Mouse (Mus musculus) liver, embryonic 14.5 days (tissue): ENCODE measurements at regions not wholly inside any gene's neighbourhood (a gene's known extent, or its start where the extent isn't known, plus 50 kb on each side); places are given as distances from the start of the nearest gene placed in this dataset.

ENCODE experiments used
- ATAC-seq: fragments of 200-750 bp; cut with Nextera tagmentation; 2 replicates; pipeline ENCODE4 v1.8.0; 2017; ENCODE audit warnings: moderate number of reproducible peaks, mild to moderate bottlenecking, moderate library complexity; ENCODE audit not compliant: insufficient read depth
- DNase-seq, 3 experiments: peaks; one replicate each; pipeline ENCODE4 v3.0.0-alpha.2; 2012 to 2013; ENCODE audit warnings: low read depth in 3 of 3, low spot score in 3 of 3
- H3K27ac ChIP-seq: fragments of 300-500 bp; sonication (generic); 2 replicates; pipeline ENCODE4 v1.5.1; 2014; ENCODE audit warnings: moderate library complexity, mild to moderate bottlenecking, control low read depth, inconsistent platforms
- H3K27me3 ChIP-seq: fragments of 300-500 bp; sonication (generic); 2 replicates; pipeline ENCODE4 v1.6.1; 2014; ENCODE audit warnings: mild to moderate bottlenecking, low read length, moderate library complexity; ENCODE audit not compliant: control insufficient read depth, insufficient read depth
- H3K36me3 ChIP-seq: fragments of 300-500 bp; sonication (generic); replicated peaks from 2 replicates; pipeline ENCODE4 v1.6.1; 2014; ENCODE audit warnings: low read depth; ENCODE audit not compliant: control insufficient read depth, insufficient read depth
- H3K4me1 ChIP-seq, 2 experiments: fragments of 200-500 bp in 1 of 2; fragments of 300-500 bp in 1 of 2; sonication (generic) in 1 of 2; replicated peaks; 2 replicates each; pipeline ENCODE4 v1.6.1; 2012 to 2014; ENCODE audit warnings: antibody characterized with exemption in 1 of 2, inconsistent platforms in 1 of 2, low read length in 1 of 2; ENCODE audit not compliant: control insufficient read depth in 2 of 2, insufficient read depth in 2 of 2
- H3K4me2 ChIP-seq: fragments of 300-500 bp; sonication (generic); 2 replicates; pipeline ENCODE4 v1.6.1; 2014; ENCODE audit warnings: low read depth, mild to moderate bottlenecking, control low read depth, moderate library complexity
- H3K4me3 ChIP-seq, 2 experiments: fragments of 200-500 bp in 1 of 2; fragments of 300-500 bp in 1 of 2; sonication (generic) in 1 of 2; 2 replicates each; pipeline ENCODE4 v1.5.1; 2012 to 2014; ENCODE audit warnings: low read depth in 2 of 2, low read length in 2 of 2, mild to moderate bottlenecking in 2 of 2, control low read depth in 1 of 2, inconsistent platforms in 1 of 2, moderate library complexity in 1 of 2; ENCODE audit not compliant: insufficient read depth in 1 of 2
- H3K9ac ChIP-seq: fragments of 300-500 bp; sonication (generic); replicated peaks from 2 replicates; pipeline ENCODE4 v1.6.1; 2014; ENCODE audit warnings: mild to moderate bottlenecking, control low read depth, moderate library complexity
- H3K9me3 ChIP-seq: fragments of 300-500 bp; sonication (generic); 2 replicates; pipeline ENCODE4 v1.6.1; 2016; ENCODE audit warnings: low read length, mixed read lengths; ENCODE audit not compliant: control insufficient read depth
- CTCF ChIP-seq: IDR thresholded peaks from 2 replicates; pipeline ENCODE4 v1.5.1; 2016; ENCODE audit warnings: antibody characterized with exemption, low read depth, control low read depth
- EP300 ChIP-seq: IDR thresholded peaks from 2 replicates; pipeline ENCODE4 v1.6.1; 2016; ENCODE audit warnings: antibody characterized with exemption, low read depth
- WGBS: fragments of 180-500 bp; shearing (Covaris S2); extraction: QIAGEN DNeasy Blood & Tissue Kit; methylation state at CpG from one replicate; pipeline ENCODE4 v1.1.7; 2014; ENCODE audit not compliant: insufficient replicate concordance; 5-methylcytosine and 5-hydroxymethylcytosine counted together

DNA sequence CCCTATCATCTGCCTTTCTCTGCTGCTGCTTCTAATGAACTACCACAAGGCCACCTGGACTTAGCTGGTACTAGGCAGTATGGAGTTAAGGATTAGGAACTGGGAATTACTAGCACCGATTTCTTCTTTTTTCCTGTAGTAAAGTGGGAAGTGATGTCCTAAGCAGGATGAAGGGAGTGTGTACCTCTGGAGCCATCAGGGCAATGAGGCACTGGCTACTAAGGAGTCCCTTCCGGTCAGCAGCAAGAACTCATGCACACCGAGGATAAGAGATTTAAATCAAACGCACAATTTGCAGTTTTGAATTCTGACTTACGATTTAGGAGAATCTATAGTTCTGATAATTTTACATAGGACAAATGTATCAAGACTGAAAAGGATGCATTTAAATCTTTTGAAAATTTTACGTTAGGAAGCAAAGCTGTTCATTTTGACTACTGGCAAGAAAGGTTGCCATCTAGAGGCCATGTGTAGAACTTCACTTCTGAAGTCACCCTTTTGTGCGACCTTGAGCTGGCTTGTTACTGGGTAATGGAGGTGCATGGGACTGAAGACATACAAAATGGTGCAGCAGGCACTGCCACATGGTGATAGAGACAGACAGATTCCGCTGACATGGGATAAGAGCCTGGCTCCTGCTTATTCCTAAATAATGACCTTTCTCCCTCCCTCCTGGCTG lies 369.1 kb upstream of the Stxbp6 start:
- no peak overlapping the region for H3K4me2 ChIP-seq
- H3K4me3 ChIP-seq = no peak overlapping the region
- no peaks in the 10 kb centered on the region for H3K4me1 ChIP-seq
- H3K9ac ChIP-seq = no peak overlapping the region
- H3K36me3 ChIP-seq = no peaks in the 10 kb centered on the region
- whole genome bisulfite sequencing = 50% methylated on average over 8 of the region's 8 CpGs
- H3K27ac ChIP-seq = no peak overlapping the region
- no peaks in the 10 kb centered on the region for H3K27me3 ChIP-seq
- TF ChIP-seq CTCF (peak; percentile 57), EP300 (no peak)
- ATAC-seq (no peak), DNase-seq (peak in 1 of 3 experiments; percentile 1)
- no peaks in the 10 kb centered on the region for H3K9me3 ChIP-seq

DNA sequence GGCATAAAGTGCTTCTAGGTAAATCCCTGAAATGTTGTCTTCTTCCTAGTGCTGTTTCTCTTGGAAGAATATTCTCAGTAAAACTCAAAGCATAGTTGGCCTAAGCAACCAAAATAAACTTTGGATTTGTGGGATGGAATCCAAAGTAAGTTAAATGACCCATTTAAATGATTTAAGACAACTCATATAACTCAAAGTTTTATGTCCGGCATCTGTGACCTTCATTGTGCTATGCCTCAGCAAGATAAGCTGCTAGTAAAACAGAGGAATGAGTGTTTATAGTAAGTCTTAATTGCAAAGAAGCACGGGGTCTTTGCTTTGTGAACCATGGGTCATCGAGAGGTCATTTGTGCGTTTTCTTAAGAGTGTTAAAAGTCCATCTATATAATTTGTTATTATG lies 368.0 kb upstream of the Stxbp6 start:
- H3K9me3 ChIP-seq = no peaks in the 10 kb centered on the region
- H3K27ac ChIP-seq = no peak overlapping the region
- H3K36me3 ChIP-seq = no peaks in the 10 kb centered on the region
- no peak overlapping the region for H3K9ac ChIP-seq
- no peak overlapping the region for H3K4me3 ChIP-seq
- TF ChIP-seq EP300 = no peak
- no peak for TF ChIP-seq CTCF
- DNase-seq (no peak), ATAC-seq (no peak)
- no peak overlapping the region for H3K4me2 ChIP-seq
- WGBS = 49% methylated on average over 4 of the region's 4 CpGs
- no peaks in the 10 kb centered on the region for H3K27me3 ChIP-seq
- H3K4me1 ChIP-seq = no peaks in the 10 kb centered on the region

DNA sequence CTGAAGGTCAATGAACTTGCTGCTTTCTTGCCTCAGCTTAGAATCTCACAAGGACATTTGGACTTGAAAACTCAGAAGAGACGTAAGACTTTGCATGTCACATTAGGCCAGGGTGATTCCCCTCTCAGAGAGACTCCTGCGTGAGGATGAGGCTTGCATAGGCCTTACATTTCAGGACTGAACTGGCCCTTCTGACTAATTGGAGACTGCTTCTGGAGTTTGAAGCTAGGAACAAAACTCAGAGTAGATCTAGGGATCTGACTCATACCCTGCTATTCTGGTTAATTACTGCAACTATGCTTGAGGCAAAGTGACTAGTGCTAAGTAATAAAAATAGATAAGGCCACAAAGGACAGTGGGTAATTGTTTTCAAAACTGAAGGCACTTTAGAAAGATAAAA lies 365.2 kb upstream of the Stxbp6 start:
- no peak overlapping the region for H3K4me2 ChIP-seq
- no peak for ATAC-seq

DNA sequence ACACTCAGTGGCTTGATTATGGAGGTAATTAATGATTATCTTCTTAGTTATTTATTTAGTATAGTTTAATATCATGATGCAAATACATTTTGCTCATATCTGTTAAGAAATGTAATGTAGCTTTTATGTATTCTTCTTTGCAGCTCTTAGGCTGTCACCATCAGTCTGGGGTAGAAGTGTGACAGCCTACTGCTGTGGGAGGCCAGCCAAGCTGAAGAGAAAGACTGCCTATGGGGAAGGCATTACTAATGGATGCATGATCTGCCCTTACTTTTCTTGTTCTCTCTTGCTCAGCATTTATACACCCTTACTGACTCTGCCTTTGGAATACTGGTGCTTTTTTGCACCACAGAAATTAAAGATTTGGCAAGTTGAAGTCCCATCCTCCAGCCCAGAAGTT lies 362.8 kb upstream of the Stxbp6 start:
- DNase-seq (no peak), ATAC-seq (no peak)
- H3K4me3 ChIP-seq = no peak overlapping the region
- H3K4me2 ChIP-seq = no peak overlapping the region
- H3K4me1 ChIP-seq = no peaks in the 10 kb centered on the region
- TF ChIP-seq EP300 = no peak
- TF ChIP-seq CTCF = no peak
- H3K9me3 ChIP-seq = no peaks in the 10 kb centered on the region
- no peaks in the 10 kb centered on the region for H3K36me3 ChIP-seq
- H3K27me3 ChIP-seq = no peaks in the 10 kb centered on the region
- no peak overlapping the region for H3K27ac ChIP-seq
- H3K9ac ChIP-seq = no peak overlapping the region

More for the DNA sequence above, 365.2 kb upstream of the Stxbp6 start:
- H3K27ac ChIP-seq = no peak overlapping the region
- no peaks in the 10 kb centered on the region for H3K36me3 ChIP-seq
- no peaks in the 10 kb centered on the region for H3K27me3 ChIP-seq
- H3K4me1 ChIP-seq = no peaks in the 10 kb centered on the region
- TF ChIP-seq CTCF = no peak
- no peak for TF ChIP-seq EP300
- H3K9ac ChIP-seq = no peak overlapping the region
- 56% methylated on average over 2 of the region's 2 CpGs for WGBS
- H3K9me3 ChIP-seq = no peaks in the 10 kb centered on the region
- DNase-seq = no peak
- no peak overlapping the region for H3K4me3 ChIP-seq

DNA sequence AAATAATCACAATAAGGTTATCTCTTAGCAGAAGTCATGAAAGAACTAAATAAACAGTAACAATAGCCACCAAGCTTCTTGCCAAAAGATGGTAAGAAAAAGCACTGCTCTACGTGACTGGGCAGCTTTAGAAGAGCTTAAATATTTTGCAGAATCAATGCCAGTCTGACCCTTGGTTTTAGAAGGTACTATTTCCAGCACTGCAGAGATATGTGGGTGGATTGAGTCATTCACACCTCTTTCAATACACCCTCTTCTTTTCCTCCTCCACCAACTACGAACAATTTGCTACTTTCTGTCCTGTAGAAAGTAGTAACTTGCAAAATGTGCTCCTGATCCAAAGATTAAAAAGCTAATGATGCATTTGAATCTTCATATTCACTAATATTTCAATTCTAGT lies 324.9 kb upstream of the Stxbp6 start:
- no peak for ATAC-seq
- DNase-seq = no peak
- WGBS = 55% methylated on average over 2 of the region's 2 CpGs
- no peak overlapping the region for H3K27ac ChIP-seq
- no peaks in the 10 kb centered on the region for H3K9me3 ChIP-seq
- no peaks in the 10 kb centered on the region for H3K4me1 ChIP-seq
- no peak overlapping the region for H3K9ac ChIP-seq
- no peak overlapping the region for H3K4me3 ChIP-seq
- H3K27me3 ChIP-seq = no peaks in the 10 kb centered on the region
- no peak overlapping the region for H3K4me2 ChIP-seq
- no peak for TF ChIP-seq EP300
- H3K36me3 ChIP-seq = no peaks in the 10 kb centered on the region
